Mouse (Mus musculus): Measurements from ENCODE around the gene Foxp1. TPM values are rescaled to one million over a fixed set of nuclear protein-coding genes. Genes with fewer than 3 reads are reported as not detected.

Foxp1 gene
- polyA plus RNA-seq, 1 experiment: 73.4 TPM

- Histone ChIP-seq H3K27ac (ENCODE audit: insufficient read depth, low read depth, low read length) (peak overlapping the region; percentile 92), H3K4me3 (ENCODE audit: insufficient read depth, low read length) (no peak overlapping the region), H3K4me1 (ENCODE audit: control insufficient read depth, insufficient read depth, low read length) (peaks cover 31% of the 10 kb centered on the region)
- TF ChIP-seq POLR2A (IDR thresholded peaks at IDR 0.05; ENCODE audit: borderline replicate concordance, low read depth, low read length) (no peak), CTCF (IDR thresholded peaks at IDR 0.05; ENCODE audit: low read depth, low read length) (no peak)
These were observed 546.6 kb downstream of the Foxp1 start for GRCm38 (mm10) chr6:98975918-98976317.

GRCm38 (mm10) chr6:98973433-98973832, 549.1 kb downstream of the Foxp1 start:
- TF ChIP-seq CTCF (IDR thresholded peaks at IDR 0.05; ENCODE audit: low read depth, low read length): no peak
- TF ChIP-seq POLR2A (IDR thresholded peaks at IDR 0.05; ENCODE audit: borderline replicate concordance, low read depth, low read length): no peak
- H3K4me3 ChIP-seq (ENCODE audit: insufficient read depth, low read length): no peak overlapping the region
- peaks cover 24% of the 10 kb centered on the region for H3K4me1 ChIP-seq (ENCODE audit: control insufficient read depth, insufficient read depth, low read length)
- no peak overlapping the region for H3K27ac ChIP-seq (ENCODE audit: insufficient read depth, low read depth, low read length)

- TF ChIP-seq CTCF (IDR thresholded peaks at IDR 0.05; ENCODE audit: low read depth, low read length) (no peak), POLR2A (IDR thresholded peaks at IDR 0.05; ENCODE audit: borderline replicate concordance, low read depth, low read length) (no peak)
- Histone ChIP-seq H3K27ac (ENCODE audit: insufficient read depth, low read depth, low read length) (no peak overlapping the region), H3K4me3 (ENCODE audit: insufficient read depth, low read length) (no peak overlapping the region), H3K4me1 (ENCODE audit: control insufficient read depth, insufficient read depth, low read length) (peaks cover 20% of the 10 kb centered on the region)
These were observed 550.1 kb downstream of the Foxp1 start for GRCm38 (mm10) chr6:98972404-98972803.

GRCm38 (mm10) chr6:98959333-98959732, 563.2 kb downstream of the Foxp1 start:
- H3K4me3 ChIP-seq (ENCODE audit: insufficient read depth, low read length): no peak overlapping the region
- TF ChIP-seq POLR2A (IDR thresholded peaks at IDR 0.05; ENCODE audit: borderline replicate concordance, low read depth, low read length) (no peak), CTCF (IDR thresholded peaks at IDR 0.05; ENCODE audit: low read depth, low read length) (no peak)
- peaks cover 32% of the 10 kb centered on the region for H3K4me1 ChIP-seq (ENCODE audit: control insufficient read depth, insufficient read depth, low read length)
- H3K27ac ChIP-seq (ENCODE audit: insufficient read depth, low read depth, low read length): peak overlapping the region; percentile 38; the same call in 1 of the 2 replicates

- H3K4me3 ChIP-seq (ENCODE audit: insufficient read depth, low read length): no peak overlapping the region
- no peak overlapping the region for H3K27ac ChIP-seq (ENCODE audit: insufficient read depth, low read depth, low read length)
- peaks cover 32% of the 10 kb centered on the region for H3K4me1 ChIP-seq (ENCODE audit: control insufficient read depth, insufficient read depth, low read length)
- no peak for TF ChIP-seq CTCF (IDR thresholded peaks at IDR 0.05; ENCODE audit: low read depth, low read length)
These were observed 565.9 kb downstream of the Foxp1 start for GRCm38 (mm10) chr6:98956522-98957169.

GRCm38 (mm10) chr6:98955706-98956105, 566.8 kb downstream of the Foxp1 start:
- Histone ChIP-seq H3K27ac (ENCODE audit: insufficient read depth, low read depth, low read length) (no peak overlapping the region), H3K4me1 (ENCODE audit: control insufficient read depth, insufficient read depth, low read length) (peaks cover 32% of the 10 kb centered on the region), H3K4me3 (ENCODE audit: insufficient read depth, low read length) (no peak overlapping the region)
- no peak for TF ChIP-seq CTCF (IDR thresholded peaks at IDR 0.05; ENCODE audit: low read depth, low read length)

GRCm38 (mm10) chr6:98954439-98954838, 568.1 kb downstream of the Foxp1 start:
- no peak overlapping the region for H3K27ac ChIP-seq (ENCODE audit: insufficient read depth, low read depth, low read length)
- TF ChIP-seq CTCF (IDR thresholded peaks at IDR 0.05; ENCODE audit: low read depth, low read length): no peak
- no peak for TF ChIP-seq POLR2A (IDR thresholded peaks at IDR 0.05; ENCODE audit: borderline replicate concordance, low read depth, low read length)
- peaks cover 22% of the 10 kb centered on the region for H3K4me1 ChIP-seq (ENCODE audit: control insufficient read depth, insufficient read depth, low read length)
- no peak overlapping the region for H3K4me3 ChIP-seq (ENCODE audit: insufficient read depth, low read length)

- Histone ChIP-seq H3K27ac (ENCODE audit: insufficient read depth, low read depth, low read length) (no peak overlapping the region), H3K4me3 (ENCODE audit: insufficient read depth, low read length) (no peak overlapping the region), H3K4me1 (ENCODE audit: control insufficient read depth, insufficient read depth, low read length) (peaks cover 2% of the 10 kb centered on the region; the same call in 1 of the 2 replicates)
- TF ChIP-seq POLR2A (IDR thresholded peaks at IDR 0.05; ENCODE audit: borderline replicate concordance, low read depth, low read length) (no peak), CTCF (IDR thresholded peaks at IDR 0.05; ENCODE audit: low read depth, low read length) (no peak)
These were observed 572.8 kb downstream of the Foxp1 start for GRCm38 (mm10) chr6:98949703-98950191.

- TF ChIP-seq CTCF (IDR thresholded peaks at IDR 0.05; ENCODE audit: low read depth, low read length) (no peak), POLR2A (IDR thresholded peaks at IDR 0.05; ENCODE audit: borderline replicate concordance, low read depth, low read length) (no peak)
- peaks cover 2% of the 10 kb centered on the region; the same call in 1 of the 2 replicates for H3K4me1 ChIP-seq (ENCODE audit: control insufficient read depth, insufficient read depth, low read length)
- H3K4me3 ChIP-seq (ENCODE audit: insufficient read depth, low read length): no peak overlapping the region
- H3K27ac ChIP-seq (ENCODE audit: insufficient read depth, low read depth, low read length): no peak overlapping the region
These were observed 573.2 kb downstream of the Foxp1 start for GRCm38 (mm10) chr6:98949286-98949685.

GRCm38 (mm10) chr6:98948153-98949141, 574.1 kb downstream of the Foxp1 start:
- Histone ChIP-seq H3K27ac (ENCODE audit: insufficient read depth, low read depth, low read length) (no peak overlapping the region), H3K4me3 (ENCODE audit: insufficient read depth, low read length) (no peak overlapping the region), H3K4me1 (ENCODE audit: control insufficient read depth, insufficient read depth, low read length) (peaks cover 2% of the 10 kb centered on the region; the same call in 1 of the 2 replicates)
- TF ChIP-seq POLR2A (IDR thresholded peaks at IDR 0.05; ENCODE audit: borderline replicate concordance, low read depth, low read length) (no peak), CTCF (IDR thresholded peaks at IDR 0.05; ENCODE audit: low read depth, low read length) (no peak)
